Mouse (Mus musculus): Measurements from ENCODE around the gene Ceacam18. TPM values are rescaled to one million over a fixed set of nuclear protein-coding genes. Genes with fewer than 3 reads are reported as not detected.
"Not testable (repeated sequence)": the region's sequence is repeated elsewhere in the genome, so short reads cannot be mapped to it uniquely, and the experiment has no call there.

The Ceacam18 gene
- polyA plus RNA-seq, 1 experiment: 0.16 TPM

- no peak overlapping the region for H3K27ac ChIP-seq (ENCODE audit: control insufficient read depth, insufficient read depth, low read depth, low read length)
- TF ChIP-seq POLR2A (IDR thresholded peaks at IDR 0.05; ENCODE audit: control insufficient read depth, low read depth, low read length) (no peak), CTCF (IDR thresholded peaks at IDR 0.05; ENCODE audit: control insufficient read depth, insufficient read depth, insufficient replicate concordance, low read depth, low read length) (peak; percentile 33; the same call in 1 of the 2 replicates)
- peaks cover 7% of the 10 kb centered on the region for H3K4me1 ChIP-seq (ENCODE audit: control insufficient read depth, insufficient read depth, low read length)
- no peak overlapping the region for H3K4me3 ChIP-seq (ENCODE audit: control insufficient read depth, low read depth, low read length)
- H3K27me3 ChIP-seq (ENCODE audit: control insufficient read depth, insufficient read depth, low read length): no peaks in the 10 kb centered on the region
- no peaks in the 10 kb centered on the region for H3K36me3 ChIP-seq (ENCODE audit: control insufficient read depth, insufficient read depth, low read length)
Observed at GRCm38 (mm10) chr7:43678517-43678916, 44.0 kb downstream of the Ceacam18 start.

DNA sequence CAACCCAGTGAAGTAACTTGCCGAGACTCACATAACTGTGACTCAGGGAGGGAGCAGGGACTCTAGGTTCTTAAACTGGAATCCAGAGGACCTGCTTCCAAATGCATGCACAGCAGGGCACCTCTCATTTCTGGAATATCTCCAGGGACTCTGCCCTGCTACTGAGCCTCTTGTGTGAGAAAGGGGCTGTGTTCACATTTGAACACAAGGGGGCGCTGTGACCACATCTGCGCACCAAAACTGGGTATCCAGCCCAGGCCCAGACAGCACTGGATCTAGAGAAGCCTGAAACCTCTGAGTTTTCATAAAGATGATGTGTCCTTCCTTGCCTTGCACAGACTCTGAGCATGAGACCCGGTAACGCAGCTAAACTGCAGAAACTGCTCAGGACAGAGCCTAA lies 46.5 kb downstream of the Ceacam18 start:
- Histone ChIP-seq H3K27me3 (ENCODE audit: control insufficient read depth, insufficient read depth, low read length) (no peaks in the 10 kb centered on the region), H3K4me1 (ENCODE audit: control insufficient read depth, insufficient read depth, low read length) (peaks cover 4% of the 10 kb centered on the region; the same call in 1 of the 2 replicates), H3K36me3 (ENCODE audit: control insufficient read depth, insufficient read depth, low read length) (no peaks in the 10 kb centered on the region), H3K4me3 (ENCODE audit: control insufficient read depth, low read depth, low read length) (no peak overlapping the region), H3K27ac (ENCODE audit: control insufficient read depth, insufficient read depth, low read depth, low read length) (no peak overlapping the region)
- peak; percentile 92 for TF ChIP-seq CTCF (IDR thresholded peaks at IDR 0.05; ENCODE audit: control insufficient read depth, insufficient read depth, insufficient replicate concordance, low read depth, low read length)
- TF ChIP-seq POLR2A (IDR thresholded peaks at IDR 0.05; ENCODE audit: control insufficient read depth, low read depth, low read length): no peak

- not testable (repeated sequence) for H3K27ac ChIP-seq (ENCODE audit: control insufficient read depth, insufficient read depth, low read depth, low read length); H3K4me3 ChIP-seq (ENCODE audit: control insufficient read depth, low read depth, low read length); H3K36me3 ChIP-seq (ENCODE audit: control insufficient read depth, insufficient read depth, low read length); H3K4me1 ChIP-seq (ENCODE audit: control insufficient read depth, insufficient read depth, low read length); H3K27me3 ChIP-seq (ENCODE audit: control insufficient read depth, insufficient read depth, low read length)
Observed at GRCm38 (mm10) chr7:43682511-43682910, 48.0 kb downstream of the Ceacam18 start.

DNA sequence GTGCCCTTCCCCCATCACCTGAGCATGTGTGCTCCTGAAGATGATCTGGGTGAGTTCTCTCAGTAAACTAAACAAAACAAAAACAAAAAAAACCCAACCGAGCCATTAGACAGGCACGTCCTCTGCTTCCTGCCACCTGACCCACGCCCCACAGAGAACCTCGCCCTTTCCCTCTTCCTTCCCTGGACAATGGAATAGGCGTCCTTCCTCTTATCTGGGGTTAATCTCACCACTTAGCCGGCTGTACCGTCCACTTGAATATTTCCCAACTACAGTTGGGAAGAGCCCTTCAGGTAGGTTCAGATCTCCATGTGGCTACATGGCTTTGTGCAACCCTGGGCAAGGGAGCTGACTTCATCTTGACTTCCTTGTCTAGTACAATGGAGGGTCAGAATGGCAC lies 50.6 kb downstream of the Ceacam18 start:
- no peaks in the 10 kb centered on the region for H3K36me3 ChIP-seq (ENCODE audit: control insufficient read depth, insufficient read depth, low read length)
- no peak for TF ChIP-seq CTCF (IDR thresholded peaks at IDR 0.05; ENCODE audit: control insufficient read depth, insufficient read depth, insufficient replicate concordance, low read depth, low read length)
- no peaks in the 10 kb centered on the region for H3K27me3 ChIP-seq (ENCODE audit: control insufficient read depth, insufficient read depth, low read length)
- H3K27ac ChIP-seq (ENCODE audit: control insufficient read depth, insufficient read depth, low read depth, low read length): no peak overlapping the region
- no peak overlapping the region for H3K4me3 ChIP-seq (ENCODE audit: control insufficient read depth, low read depth, low read length)
- H3K4me1 ChIP-seq (ENCODE audit: control insufficient read depth, insufficient read depth, low read length): no peaks in the 10 kb centered on the region

- TF ChIP-seq POLR2A (IDR thresholded peaks at IDR 0.05; ENCODE audit: control insufficient read depth, low read depth, low read length): no peak
- TF ChIP-seq CTCF (IDR thresholded peaks at IDR 0.05; ENCODE audit: control insufficient read depth, insufficient read depth, insufficient replicate concordance, low read depth, low read length): no peak
- no peaks in the 10 kb centered on the region for H3K36me3 ChIP-seq (ENCODE audit: control insufficient read depth, insufficient read depth, low read length)
- no peaks in the 10 kb centered on the region for H3K4me1 ChIP-seq (ENCODE audit: control insufficient read depth, insufficient read depth, low read length)
- no peak within 1 kb of the TSS for H3K4me3 ChIP-seq (ENCODE audit: control insufficient read depth, low read depth, low read length)
- H3K27ac ChIP-seq (ENCODE audit: control insufficient read depth, insufficient read depth, low read depth, low read length): no peak within 1 kb of the TSS
- H3K27me3 ChIP-seq (ENCODE audit: control insufficient read depth, insufficient read depth, low read length): no peaks in the 10 kb centered on the region
Observed at GRCm38 (mm10) chr7:43690118-43690517, 55.6 kb downstream of the Ceacam18 start, which contains the start of gene Klk14. Klk14 (plus strand) TSS chr7:43690418.

Other genes with a start within 250 kb of the Ceacam18 start
- gene Siglecg, start 226.5 kb upstream of the Ceacam18 start, polyA plus RNA-seq (2012; rRNA removed): 0.05 and 0.06 TPM in 2 replicates
- 0.07 TPM in 1 of 2 replicates, not detected in the other for gene Lim2, start 207.0 kb upstream of the Ceacam18 start, polyA plus RNA-seq (2012; rRNA removed)
- gene Nkg7, start 197.6 kb upstream of the Ceacam18 start, polyA plus RNA-seq (2012; rRNA removed): 0.25 TPM in 1 of 2 replicates, not detected in the other
- gene Cldnd2, start 193.9 kb upstream of the Ceacam18 start, polyA plus RNA-seq (2012; rRNA removed): 247 and 279 TPM in 2 replicates
- gene Etfb, start 190.6 kb upstream of the Ceacam18 start, polyA plus RNA-seq (2012; rRNA removed): 50.5 and 51.5 TPM in 2 replicates
- 5.4 and 7.5 TPM in 2 replicates for gene Gm45233, start 190.6 kb upstream of the Ceacam18 start, polyA plus RNA-seq (2012; rRNA removed)
- gene Vsig10l, start 171.6 kb upstream of the Ceacam18 start, polyA plus RNA-seq (2012; rRNA removed): 10.9 and 12.9 TPM in 2 replicates
- gene Iglon5, start 144.6 kb upstream of the Ceacam18 start, polyA plus RNA-seq (2012; rRNA removed): 7.4 and 8.1 TPM in 2 replicates
- 12.4 and 13.8 TPM in 2 replicates for gene 4931406B18Rik, start 128.8 kb upstream of the Ceacam18 start, polyA plus RNA-seq (2012; rRNA removed)
- gene Cd33, start 90.3 kb upstream of the Ceacam18 start, polyA plus RNA-seq (2012; rRNA removed): 7.5 and 8.1 TPM in 2 replicates
- 0.19 and 0.23 TPM in 2 replicates for gene Zfp658, start 72.5 kb upstream of the Ceacam18 start, polyA plus RNA-seq (2012; rRNA removed)
- gene Zfp719, start 55.1 kb upstream of the Ceacam18 start, polyA plus RNA-seq (2012; rRNA removed): 2.9 and 3.8 TPM in 2 replicates
- 9.2 and 10.6 TPM in 2 replicates for gene Zfp819, start 27.5 kb upstream of the Ceacam18 start, polyA plus RNA-seq (2012; rRNA removed)
- 4.7 and 6.1 TPM in 2 replicates for gene Siglece, start 25.5 kb downstream of the Ceacam18 start, polyA plus RNA-seq (2012; rRNA removed)
- gene Ctu1, start 37.3 kb downstream of the Ceacam18 start, polyA plus RNA-seq (2012; rRNA removed): 0.74 and 1.2 TPM in 2 replicates
- 0.23 and 0.40 TPM in 2 replicates for gene Klk14, start 55.7 kb downstream of the Ceacam18 start, polyA plus RNA-seq (2012; rRNA removed)
- not detected in 2 replicates for gene Klk13, start 77.9 kb downstream of the Ceacam18 start, polyA plus RNA-seq (2012; rRNA removed)
- gene Klk12, start 134.2 kb downstream of the Ceacam18 start, polyA plus RNA-seq (2012; rRNA removed): not detected in 2 replicates
- not detected in 2 replicates for gene Klk11, start 139.9 kb downstream of the Ceacam18 start, polyA plus RNA-seq (2012; rRNA removed)
- not detected in 2 replicates for gene Klk10, start 146.3 kb downstream of the Ceacam18 start, polyA plus RNA-seq (2012; rRNA removed)
- not detected in 2 replicates for gene Klk9, start 157.2 kb downstream of the Ceacam18 start, polyA plus RNA-seq (2012; rRNA removed)
- 0.09 and 0.31 TPM in 2 replicates for gene Klk8, start 162.9 kb downstream of the Ceacam18 start, polyA plus RNA-seq (2012; rRNA removed)
- gene Klk7, start 176.6 kb downstream of the Ceacam18 start, polyA plus RNA-seq (2012; rRNA removed): not detected in 2 replicates
- 0.10 TPM in 1 of 2 replicates, not detected in the other for gene Klk6, start 189.8 kb downstream of the Ceacam18 start, polyA plus RNA-seq (2012; rRNA removed)
- gene Klk5, start 207.3 kb downstream of the Ceacam18 start, polyA plus RNA-seq (2012; rRNA removed): not detected in 2 replicates
- gene Klk4, start 246.5 kb downstream of the Ceacam18 start, polyA plus RNA-seq (2012; rRNA removed): 0.08 TPM in 1 of 2 replicates, not detected in the other